Mouse (Mus musculus) left cerebral cortex, postnatal 4 days (tissue): ENCODE data around the gene Nfatc4. TPM values are rescaled to one million over a fixed set of nuclear protein-coding genes. Genes with fewer than 3 reads are reported as not detected.

ENCODE experiments used
- DNase-seq: peaks from one replicate; pipeline ENCODE4 v3.0.0-alpha.2; 2022
- intact Hi-C: fragments of 180-260 bp; cut with DNase I; formaldehyde crosslinking; loops from one replicate; pipeline ENCODE4 v1.15.1; 2025
- total RNA-seq, 2 experiments: library from RNA; stranded (reverse); gene quantifications; 2 replicates each; pipeline ENCODE4 v1.2.3; 2021

The Nfatc4 gene
- total RNA-seq, 2 experiments from 2014 or later: 8.2 TPM

GRCm38 (mm10) chr14:55819845-55820405 is 3.0 kb upstream of the Nfatc4 start:
- intact Hi-C loops: loop anchor here (5.0 kb wide), 1 partner anchor 42 kb away; no protein-coding TSS in a partner anchor
- DNase-seq: no peak

- intact Hi-C loops: loop anchor here (5.0 kb wide), 1 partner anchor 42 kb away; no protein-coding TSS in a partner anchor
- DNase-seq: no peak
Measured at GRCm38 (mm10) chr14:55820576-55820975, 2.4 kb upstream of the Nfatc4 start.

GRCm38 (mm10) chr14:55822435-55822990 is 431 bp upstream of the Nfatc4 start:
- intact Hi-C loops: loop anchor here (5.0 kb wide), 1 partner anchor 40 kb away; no protein-coding TSS in a partner anchor

GRCm38 (mm10) chr14:55824001-55824480 is 1.1 kb downstream of the Nfatc4 start:
- DNase-seq: peak; percentile 40
- intact Hi-C loops: loop anchor here (5.0 kb wide), 1 partner anchor 38 kb away; no protein-coding TSS in a partner anchor

More at GRCm38 (mm10) chr14:55822435-55822990, 431 bp upstream of the Nfatc4 start:
- DNase-seq: peak; percentile 84

DNA sequence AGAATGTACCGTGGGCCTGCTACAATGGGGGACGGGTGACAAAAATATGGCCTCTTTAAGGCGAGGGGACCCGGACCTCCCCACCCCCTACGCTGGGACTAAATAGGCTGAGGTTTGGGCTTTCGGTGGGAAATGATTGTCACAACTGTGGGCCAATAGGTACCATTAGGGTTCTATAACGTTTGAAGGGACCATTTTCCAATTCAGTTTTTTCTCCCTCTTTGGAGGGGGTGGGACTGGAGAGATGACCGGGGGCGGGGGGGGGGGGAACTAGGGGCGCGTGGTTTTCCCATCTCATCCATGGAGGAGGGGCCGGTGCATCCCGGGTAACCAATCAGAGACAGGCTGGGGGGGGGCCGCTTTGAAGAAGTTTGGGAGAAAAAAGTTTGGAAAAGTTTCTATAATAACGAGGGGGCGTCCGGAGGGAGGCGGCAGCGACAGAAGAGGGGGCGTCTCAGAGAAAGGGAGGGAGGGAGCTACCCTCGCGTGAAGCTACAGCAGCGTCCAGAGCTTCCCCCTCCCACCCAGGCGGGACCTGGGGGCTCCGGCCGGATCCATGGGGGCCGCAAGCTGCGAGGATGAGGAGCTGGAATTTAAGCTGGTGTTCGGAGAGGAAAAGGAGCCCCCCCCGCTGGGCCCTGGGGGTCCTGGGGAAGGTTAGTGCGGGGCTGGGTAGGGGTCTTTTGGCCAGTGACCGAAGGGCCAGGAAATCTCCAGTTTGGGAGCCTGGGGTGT is 1.7 kb downstream of the Nfatc4 start:
- peak; percentile 55 for DNase-seq
- intact Hi-C loops: loop anchor here (5.0 kb wide), 1 partner anchor 38 kb away; no protein-coding TSS in a partner anchor

DNA sequence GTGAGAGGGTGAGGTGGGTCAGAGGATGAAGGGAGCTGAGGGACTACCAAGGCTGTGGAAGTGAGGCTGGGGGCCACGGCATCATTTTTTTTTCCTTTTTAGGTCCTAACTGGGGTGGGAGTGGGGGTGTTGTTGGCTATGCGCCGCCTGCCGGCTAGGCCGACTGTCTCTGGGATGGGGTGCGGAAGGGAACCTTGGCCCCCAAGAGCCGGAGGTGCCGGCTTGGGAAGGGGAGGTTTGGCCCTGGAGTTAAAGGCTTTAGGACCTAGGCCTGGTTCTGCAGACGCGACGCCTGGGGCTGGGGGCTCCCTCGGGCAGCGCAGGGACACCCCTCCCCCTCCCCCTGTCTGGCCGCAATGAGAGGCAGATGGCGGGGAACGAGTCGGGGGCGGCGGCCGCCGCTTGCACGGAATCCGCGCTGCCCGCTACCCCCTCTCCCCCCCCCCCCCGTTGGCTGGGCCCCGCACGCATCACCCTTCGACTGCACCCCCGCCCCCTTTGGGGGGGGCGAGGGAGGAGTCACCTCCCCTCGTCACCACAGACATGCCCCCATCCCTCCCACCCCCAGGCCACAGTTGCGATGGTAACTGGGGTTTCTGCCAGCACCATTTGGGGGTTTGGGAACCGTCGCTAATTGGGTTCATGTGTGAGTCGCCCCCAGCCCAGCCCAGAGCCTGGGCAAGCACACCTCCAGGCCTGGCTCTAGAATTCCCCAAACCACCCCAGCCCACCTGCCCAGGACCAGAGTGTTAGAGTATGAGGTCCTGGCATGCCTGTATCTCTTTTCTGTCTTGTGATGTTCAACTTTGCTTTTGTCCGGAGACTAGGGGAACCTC is 2.5 kb downstream of the Nfatc4 start:
- intact Hi-C loops: no loop called here
- DNase-seq: peak; percentile 81

GRCm38 (mm10) chr14:55826142-55826541 is 3.2 kb downstream of the Nfatc4 start:
- intact Hi-C loops: no loop called here
- DNase-seq: peak; percentile 16

- intact Hi-C loops: no loop called here
- peak; percentile 24 for DNase-seq
Measured at GRCm38 (mm10) chr14:55826551-55827340, 3.8 kb downstream of the Nfatc4 start.

- no peak for DNase-seq
- intact Hi-C loops: no loop called here
Measured at GRCm38 (mm10) chr14:55828716-55829263, 5.8 kb downstream of the Nfatc4 start.

DNA sequence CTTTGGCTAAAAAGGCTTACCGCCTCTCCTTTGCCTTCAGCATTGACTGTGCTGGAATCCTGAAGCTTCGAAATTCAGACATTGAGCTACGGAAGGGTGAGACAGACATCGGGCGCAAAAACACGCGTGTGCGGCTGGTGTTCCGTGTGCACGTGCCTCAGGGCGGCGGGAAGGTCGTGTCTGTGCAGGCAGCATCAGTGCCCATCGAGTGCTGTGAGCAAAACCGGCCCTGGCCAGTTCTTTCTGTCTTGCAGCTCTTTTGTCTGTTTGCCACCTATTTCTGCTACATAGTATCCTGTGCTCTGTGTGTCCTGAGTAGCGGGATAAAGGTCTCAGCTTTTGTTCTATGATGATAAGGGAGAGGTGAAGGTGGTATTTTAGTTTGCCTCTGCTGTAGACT is 6.9 kb downstream of the Nfatc4 start:
- intact Hi-C loops: no loop called here
- DNase-seq: no peak

- intact Hi-C loops: no loop called here
- no peak for DNase-seq
Measured at GRCm38 (mm10) chr14:55830331-55830730, 7.4 kb downstream of the Nfatc4 start.

DNA sequence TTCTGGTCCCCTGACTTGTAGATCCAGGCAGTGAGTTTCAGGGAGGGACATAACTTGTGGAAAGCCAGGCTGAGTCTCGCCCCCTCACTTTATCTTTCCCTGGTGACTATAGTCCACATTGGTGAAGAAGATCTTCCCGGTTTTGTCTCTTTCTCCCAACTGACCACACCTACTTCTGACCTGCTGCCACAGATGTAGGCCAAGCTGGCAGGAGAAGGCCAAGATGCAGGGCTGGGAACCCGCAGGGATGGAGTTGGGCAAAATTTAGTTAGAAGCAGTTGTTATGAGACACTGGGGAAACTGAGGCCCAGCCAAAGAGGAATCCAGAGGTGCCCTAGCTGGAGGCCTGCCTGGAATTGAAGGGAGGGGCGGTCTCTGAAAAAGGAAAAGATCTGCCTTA is 10.2 kb downstream of the Nfatc4 start:
- no peak for DNase-seq
- intact Hi-C loops: no loop called here

GRCm38 (mm10) chr14:55834808-55835533 is 12.0 kb downstream of the Nfatc4 start:
- no peak for DNase-seq

GRCm38 (mm10) chr14:55838312-55838711 is 15.4 kb downstream of the Nfatc4 start:
- intact Hi-C loops: no loop called here
- no peak for DNase-seq

More at GRCm38 (mm10) chr14:55834808-55835533, 12.0 kb downstream of the Nfatc4 start:
- intact Hi-C loops: no loop called here

GRCm38 (mm10) chr14:55838740-55839139 is 15.8 kb downstream of the Nfatc4 start:
- DNase-seq: no peak
- intact Hi-C loops: no loop called here

DNA sequence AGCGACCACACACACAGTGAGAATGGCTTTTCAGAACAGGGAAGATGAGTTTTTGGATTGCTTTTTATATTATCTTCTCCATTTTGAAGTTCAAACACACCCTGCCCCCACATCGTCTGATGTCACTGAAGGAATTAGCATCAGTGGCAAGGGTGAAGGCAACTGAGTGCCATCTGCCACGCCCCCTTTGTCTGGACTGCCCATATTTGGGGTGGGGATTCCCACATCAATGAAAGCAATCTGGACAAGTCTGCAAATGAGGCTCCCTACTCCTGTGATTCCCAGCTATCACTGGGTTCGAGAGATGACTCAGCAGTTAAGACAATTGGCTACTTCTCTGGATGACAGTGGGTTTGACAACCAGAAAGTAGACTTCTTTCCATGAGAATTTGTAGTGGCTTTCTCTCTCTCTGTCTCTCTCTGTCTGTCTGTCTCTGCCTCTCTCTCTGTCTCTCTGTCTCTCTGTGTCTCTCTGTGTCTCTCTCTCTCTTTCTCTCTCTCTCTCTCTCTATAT is 18.0 kb downstream of the Nfatc4 start:
- intact Hi-C loops: no loop called here
- DNase-seq: no peak

- intact Hi-C loops: no loop called here
- DNase-seq: no peak
Measured at GRCm38 (mm10) chr14:55842794-55843193, 19.9 kb downstream of the Nfatc4 start.

- intact Hi-C loops: no loop called here
- no peak for DNase-seq
Measured at GRCm38 (mm10) chr14:55845506-55846294, 22.8 kb downstream of the Nfatc4 start.
